Mouse (Mus musculus): Measurements from ENCODE around the gene Srsf1. TPM values are rescaled to one million over a fixed set of nuclear protein-coding genes. Genes with fewer than 3 reads are reported as not detected.
"Not testable (repeated sequence)": the region's sequence is repeated elsewhere in the genome, so short reads cannot be mapped to it uniquely, and the experiment has no call there.

Gene Srsf1
- polyA plus RNA-seq, 1 experiment from 2014 or later: 102 TPM

DNA sequence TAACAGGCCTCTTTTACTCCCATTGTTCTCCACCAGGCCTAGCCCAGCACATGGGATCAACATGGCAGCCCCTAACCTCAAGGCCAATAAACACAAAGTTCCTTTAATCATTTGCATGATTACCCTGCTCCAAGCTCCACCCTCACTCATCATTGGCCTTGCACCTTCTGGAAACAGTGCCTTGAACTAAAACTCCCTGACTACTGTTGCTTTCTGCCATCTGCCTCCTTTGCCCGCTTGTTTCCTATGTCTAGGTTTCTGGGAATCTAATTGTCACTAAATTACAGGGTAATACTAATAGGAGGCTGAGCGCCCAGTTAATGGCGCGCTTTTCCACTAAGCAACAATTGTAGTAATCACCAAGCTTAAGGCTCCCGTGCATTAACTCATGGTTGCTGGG lies 15.4 kb upstream of the Srsf1 start:
- H3K36me3 ChIP-seq (ENCODE audit: control insufficient read depth, insufficient read depth): no peaks in the 10 kb centered on the region
- 83% methylated on average over 5 of the region's 5 CpGs for WGBS (ENCODE audit: insufficient replicate concordance)
- ATAC-seq (ENCODE audit: low read depth): no peak
- H3K27me3 ChIP-seq (ENCODE audit: control insufficient read depth, insufficient read depth, low read depth, low read length): no peaks in the 10 kb centered on the region
- H3K27ac ChIP-seq (ENCODE audit: low read length): no peak overlapping the region
- H3K4me1 ChIP-seq (ENCODE audit: control insufficient read depth, low read depth, low read length): no peaks in the 10 kb centered on the region
- no peak overlapping the region for H3K4me3 ChIP-seq (ENCODE audit: low read depth, low read length)
- no peaks in the 10 kb centered on the region for H3K9me3 ChIP-seq (replicated peaks; ENCODE audit: control insufficient read depth, low read length)
- H3K4me2 ChIP-seq (ENCODE audit: low read depth, low read length): no peak overlapping the region
- H3K9ac ChIP-seq (ENCODE audit: low read depth, low read length): no peak overlapping the region

GRCm38 (mm10) chr11:88035970-88036369 lies 11.2 kb upstream of the Srsf1 start:
- H3K4me3 ChIP-seq (ENCODE audit: low read depth, low read length): no peak overlapping the region
- no peak overlapping the region for H3K4me2 ChIP-seq (ENCODE audit: low read depth, low read length)
- no peaks in the 10 kb centered on the region for H3K9me3 ChIP-seq (replicated peaks; ENCODE audit: control insufficient read depth, low read length)
- no peak overlapping the region for H3K9ac ChIP-seq (ENCODE audit: low read depth, low read length)
- no peak overlapping the region for H3K27ac ChIP-seq (ENCODE audit: low read length)
- H3K36me3 ChIP-seq (ENCODE audit: control insufficient read depth, insufficient read depth): no peaks in the 10 kb centered on the region
- WGBS (ENCODE audit: insufficient replicate concordance): 72% methylated on average over 7 of the region's 7 CpGs
- H3K4me1 ChIP-seq (ENCODE audit: control insufficient read depth, low read depth, low read length): no peaks in the 10 kb centered on the region
- H3K27me3 ChIP-seq (ENCODE audit: control insufficient read depth, insufficient read depth, low read depth, low read length): no peaks in the 10 kb centered on the region
- ATAC-seq (ENCODE audit: low read depth): no peak

DNA sequence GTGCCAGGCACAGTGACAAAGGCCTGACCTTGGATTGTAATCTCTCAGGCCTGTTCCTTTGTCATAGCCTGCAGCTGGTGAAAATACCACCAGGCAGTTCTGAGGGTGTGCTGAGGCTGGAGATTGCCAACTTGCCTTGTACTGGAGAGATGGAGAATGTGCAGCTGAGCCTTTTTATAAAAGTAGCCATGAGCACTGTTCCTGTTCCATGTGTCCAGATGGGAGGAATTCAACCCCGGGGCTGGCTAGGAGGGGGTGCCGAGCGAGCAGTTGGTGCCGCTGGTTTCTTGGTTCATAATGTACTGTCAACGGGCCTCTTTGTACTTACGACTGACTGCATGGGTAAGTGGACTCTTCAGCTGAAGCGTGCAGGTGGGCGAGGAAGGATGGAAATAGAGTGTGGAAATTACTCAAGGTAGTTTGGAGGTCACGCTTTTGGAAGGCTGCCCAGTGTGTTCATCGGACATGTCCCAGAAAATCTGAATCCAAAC lies 10.4 kb upstream of the Srsf1 start:
- no peak overlapping the region for H3K27ac ChIP-seq (ENCODE audit: low read length)
- no peak overlapping the region for H3K9ac ChIP-seq (ENCODE audit: low read depth, low read length)
- WGBS (ENCODE audit: insufficient replicate concordance): 78% methylated on average over 10 of the region's 10 CpGs
- ATAC-seq (ENCODE audit: low read depth): no peak
- no peak overlapping the region for H3K4me2 ChIP-seq (ENCODE audit: low read depth, low read length)
- no peak overlapping the region for H3K4me3 ChIP-seq (ENCODE audit: low read depth, low read length)
- H3K27me3 ChIP-seq (ENCODE audit: control insufficient read depth, insufficient read depth, low read depth, low read length): no peaks in the 10 kb centered on the region
- no peaks in the 10 kb centered on the region for H3K36me3 ChIP-seq (ENCODE audit: control insufficient read depth, insufficient read depth)
- no peaks in the 10 kb centered on the region for H3K9me3 ChIP-seq (replicated peaks; ENCODE audit: control insufficient read depth, low read length)
- H3K4me1 ChIP-seq (ENCODE audit: control insufficient read depth, low read depth, low read length): no peaks in the 10 kb centered on the region

DNA sequence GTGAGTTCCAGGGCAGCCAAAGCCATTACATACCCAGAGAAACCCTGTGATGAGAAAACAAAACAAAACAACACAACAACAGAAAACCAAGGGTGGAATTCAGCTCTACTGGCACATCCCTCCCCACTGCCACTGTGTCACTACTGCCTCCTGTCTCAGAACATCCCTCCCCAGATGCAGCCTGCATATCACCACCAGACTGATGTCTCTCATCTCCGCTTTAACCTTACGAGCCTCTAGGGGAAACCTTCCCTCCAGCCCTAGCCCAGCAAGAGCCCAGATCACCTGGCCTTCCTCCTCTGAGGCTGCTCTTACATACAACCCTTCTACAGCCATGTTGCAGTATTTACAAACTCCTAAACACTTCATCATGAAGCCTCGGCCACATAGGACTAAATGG lies 9.8 kb upstream of the Srsf1 start:
- Histone ChIP-seq H3K4me3 (ENCODE audit: low read depth, low read length) (no peak overlapping the region), H3K9ac (ENCODE audit: low read depth, low read length) (no peak overlapping the region), H3K27me3 (ENCODE audit: control insufficient read depth, insufficient read depth, low read depth, low read length) (no peaks in the 10 kb centered on the region), H3K36me3 (ENCODE audit: control insufficient read depth, insufficient read depth) (no peaks in the 10 kb centered on the region), H3K27ac (ENCODE audit: low read length) (no peak overlapping the region), H3K4me1 (ENCODE audit: control insufficient read depth, low read depth, low read length) (no peaks in the 10 kb centered on the region), H3K9me3 (replicated peaks; ENCODE audit: control insufficient read depth, low read length) (no peaks in the 10 kb centered on the region), H3K4me2 (ENCODE audit: low read depth, low read length) (no peak overlapping the region)
- no peak for ATAC-seq (ENCODE audit: low read depth)
- WGBS (ENCODE audit: insufficient replicate concordance): 75% methylated on average over 3 of the region's 3 CpGs

GRCm38 (mm10) chr11:88039066-88039465 lies 8.1 kb upstream of the Srsf1 start:
- no peak overlapping the region for H3K4me3 ChIP-seq (ENCODE audit: low read depth, low read length)
- no peak overlapping the region for H3K9ac ChIP-seq (ENCODE audit: low read depth, low read length)
- no peaks in the 10 kb centered on the region for H3K4me1 ChIP-seq (ENCODE audit: control insufficient read depth, low read depth, low read length)
- whole genome bisulfite sequencing (ENCODE audit: insufficient replicate concordance): 72% methylated on average over 1 of the region's 1 CpGs
- no peaks in the 10 kb centered on the region for H3K9me3 ChIP-seq (replicated peaks; ENCODE audit: control insufficient read depth, low read length)
- no peak for ATAC-seq (ENCODE audit: low read depth)
- no peaks in the 10 kb centered on the region for H3K36me3 ChIP-seq (ENCODE audit: control insufficient read depth, insufficient read depth)
- H3K4me2 ChIP-seq (ENCODE audit: low read depth, low read length): no peak overlapping the region
- no peak overlapping the region for H3K27ac ChIP-seq (ENCODE audit: low read length)
- H3K27me3 ChIP-seq (ENCODE audit: control insufficient read depth, insufficient read depth, low read depth, low read length): no peaks in the 10 kb centered on the region

DNA sequence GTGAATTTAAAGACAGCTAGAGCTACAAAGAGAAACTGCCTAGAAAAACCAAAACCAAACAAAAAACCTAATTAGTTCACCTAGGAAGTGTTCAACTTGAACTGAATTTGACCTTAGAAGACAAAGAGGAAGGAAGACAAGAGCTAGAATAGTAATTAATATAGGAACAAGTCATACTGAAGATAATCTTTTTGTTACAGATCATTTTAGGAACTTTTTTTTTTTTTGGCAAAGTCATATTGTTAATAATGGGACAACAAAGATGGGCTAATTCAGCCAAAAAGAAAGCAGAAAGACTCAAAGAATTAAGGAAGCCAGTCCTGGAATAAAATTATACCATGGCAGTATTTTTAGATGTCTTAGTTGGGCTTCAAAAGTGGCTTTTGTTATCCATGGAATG lies 2.9 kb upstream of the Srsf1 start:
- Histone ChIP-seq H3K9me3 (replicated peaks; ENCODE audit: control insufficient read depth, low read length) (no peaks in the 10 kb centered on the region), H3K4me2 (ENCODE audit: low read depth, low read length) (no peak overlapping the region), H3K27me3 (ENCODE audit: control insufficient read depth, insufficient read depth, low read depth, low read length) (no peaks in the 10 kb centered on the region), H3K9ac (ENCODE audit: low read depth, low read length) (no peak overlapping the region), H3K36me3 (ENCODE audit: control insufficient read depth, insufficient read depth) (peaks cover 4% of the 10 kb centered on the region), H3K4me1 (ENCODE audit: control insufficient read depth, low read depth, low read length) (peaks cover 10% of the 10 kb centered on the region), H3K4me3 (ENCODE audit: low read depth, low read length) (no peak overlapping the region), H3K27ac (ENCODE audit: low read length) (no peak overlapping the region)
- no peak for ATAC-seq (ENCODE audit: low read depth)

DNA sequence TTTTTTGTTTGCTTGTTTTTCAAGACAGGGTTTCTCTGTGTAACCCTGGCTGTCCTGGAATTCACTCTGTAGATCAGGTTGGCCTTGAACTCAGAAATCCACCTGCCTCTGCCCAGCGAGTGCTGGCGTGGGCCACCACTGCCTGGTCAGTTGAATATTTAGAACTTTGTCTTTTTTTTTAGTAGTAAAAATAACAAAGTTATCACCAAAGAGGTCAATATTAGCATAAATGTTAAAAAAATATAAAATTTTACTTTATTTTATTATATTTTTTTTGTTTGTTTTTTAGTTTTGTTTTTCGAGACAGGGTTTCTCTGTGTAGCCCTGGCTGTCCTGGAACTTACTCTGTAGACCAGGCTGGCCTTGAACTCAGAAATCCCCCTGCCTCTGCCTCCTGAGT lies 2.0 kb upstream of the Srsf1 start:
- peak overlapping the region; percentile 73; the same call in 1 of the 2 replicates for H3K4me2 ChIP-seq (ENCODE audit: low read depth, low read length)
- not testable (repeated sequence) for ATAC-seq (ENCODE audit: low read depth); H3K27me3 ChIP-seq (ENCODE audit: control insufficient read depth, insufficient read depth, low read depth, low read length); H3K9me3 ChIP-seq (replicated peaks; ENCODE audit: control insufficient read depth, low read length); H3K4me3 ChIP-seq (ENCODE audit: low read depth, low read length)
- peak overlapping the region; percentile 99 for H3K27ac ChIP-seq (ENCODE audit: low read length)
- H3K4me1 ChIP-seq (ENCODE audit: control insufficient read depth, low read depth, low read length): peaks cover 15% of the 10 kb centered on the region
- 86% methylated on average over 3 of the region's 3 CpGs for WGBS (ENCODE audit: insufficient replicate concordance)
- peaks cover 13% of the 10 kb centered on the region for H3K36me3 ChIP-seq (ENCODE audit: control insufficient read depth, insufficient read depth)
- H3K9ac ChIP-seq (ENCODE audit: low read depth, low read length): peak overlapping the region; percentile 54

DNA sequence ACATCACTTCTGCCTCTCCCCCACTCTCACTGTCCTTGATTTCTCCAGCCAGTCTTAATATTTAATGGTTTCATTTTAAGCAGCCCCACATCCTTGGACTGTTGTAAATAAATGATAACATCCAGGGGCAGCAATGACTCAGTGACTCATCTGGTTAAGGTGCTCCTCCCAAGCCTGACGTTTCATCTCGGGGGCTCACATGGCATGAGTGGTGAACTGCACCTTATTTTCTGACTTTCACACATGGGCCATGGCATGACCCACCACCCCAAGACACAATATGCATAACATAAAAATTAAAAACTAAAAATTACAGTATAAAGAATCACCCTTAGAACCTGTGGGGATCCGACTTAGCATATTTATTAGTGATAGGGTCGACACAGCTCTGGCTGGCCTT lies 1.3 kb upstream of the Srsf1 start:
- peaks cover 18% of the 10 kb centered on the region for H3K4me1 ChIP-seq (ENCODE audit: control insufficient read depth, low read depth, low read length)
- peak overlapping the region; percentile 99 for H3K27ac ChIP-seq (ENCODE audit: low read length)
- 46% methylated on average over 4 of the region's 4 CpGs for WGBS (ENCODE audit: insufficient replicate concordance)
- H3K4me2 ChIP-seq (ENCODE audit: low read depth, low read length): peak overlapping the region; percentile 73
- peak overlapping the region; percentile 100 for H3K4me3 ChIP-seq (ENCODE audit: low read depth, low read length)
- peak overlapping the region; percentile 100 for H3K9ac ChIP-seq (ENCODE audit: low read depth, low read length)
- ATAC-seq (ENCODE audit: low read depth): peak; percentile 31
- H3K9me3 ChIP-seq (replicated peaks; ENCODE audit: control insufficient read depth, low read length): no peaks in the 10 kb centered on the region
- no peaks in the 10 kb centered on the region for H3K27me3 ChIP-seq (ENCODE audit: control insufficient read depth, insufficient read depth, low read depth, low read length)
- peaks cover 16% of the 10 kb centered on the region for H3K36me3 ChIP-seq (ENCODE audit: control insufficient read depth, insufficient read depth)

- Histone ChIP-seq H3K27ac (ENCODE audit: low read length) (peak overlapping the region; percentile 99), H3K4me2 (ENCODE audit: low read depth, low read length) (peak overlapping the region; percentile 73), H3K4me1 (ENCODE audit: control insufficient read depth, low read depth, low read length) (peaks cover 21% of the 10 kb centered on the region), H3K9ac (ENCODE audit: low read depth, low read length) (peak overlapping the region; percentile 100), H3K27me3 (ENCODE audit: control insufficient read depth, insufficient read depth, low read depth, low read length) (no peaks in the 10 kb centered on the region), H3K36me3 (ENCODE audit: control insufficient read depth, insufficient read depth) (peaks cover 19% of the 10 kb centered on the region), H3K9me3 (replicated peaks; ENCODE audit: control insufficient read depth, low read length) (no peaks in the 10 kb centered on the region), H3K4me3 (ENCODE audit: low read depth, low read length) (peak overlapping the region; percentile 100)
- 30% methylated on average over 17 of the region's 17 CpGs for WGBS (ENCODE audit: insufficient replicate concordance)
- ATAC-seq (ENCODE audit: low read depth): no peak
Measured at GRCm38 (mm10) chr11:88046323-88046937, 743 bp upstream of the Srsf1 start.

Data from liver, embryonic 16.5 days (tissue).